Mouse (Mus musculus) ES-E14 (cell line): ENCODE measurements around the gene Gpr18. TPM values are rescaled to one million over a fixed set of nuclear protein-coding genes. Genes with fewer than 3 reads are reported as not detected.

Experiments used
- DNase-seq: peaks from one replicate; pipeline ENCODE4 v3.0.0-alpha.2; 2013; ENCODE audit warnings: low read depth, low spot score
- H3K27ac ChIP-seq: 2 replicates; pipeline ENCODE4 v1.5.1; 2012; ENCODE audit warnings: low read depth, mild to moderate bottlenecking, low read length, moderate library complexity, mixed read lengths; ENCODE audit not compliant: poor library complexity, insufficient read depth, severe bottlenecking
- H3K36me3 ChIP-seq: 2 replicates; pipeline ENCODE4 v1.6.1; 2012; ENCODE audit warnings: mild to moderate bottlenecking, low read length, moderate library complexity, mixed read lengths; ENCODE audit not compliant: control insufficient read depth, poor library complexity, insufficient read depth, severe bottlenecking
- H3K4me1 ChIP-seq, 2 experiments: fragments of 150-350 bp in 1 of 2; sonication (generic) in 1 of 2; 2 replicates each; pipeline ENCODE4 v1.6.1; 2012; ENCODE audit warnings: low read length in 2 of 2, mild to moderate bottlenecking in 1 of 2, mixed read lengths in 1 of 2; ENCODE audit not compliant: control insufficient read depth in 2 of 2, insufficient read depth in 2 of 2, poor library complexity in 1 of 2
- H3K4me3 ChIP-seq, 2 experiments: fragments of 150-350 bp in 1 of 2; sonication (generic) in 1 of 2; 2 replicates each; pipeline ENCODE4 v1.5.1; 2012; ENCODE audit warnings: low read length in 2 of 2, low read depth in 1 of 2, mild to moderate bottlenecking in 1 of 2, mixed read lengths in 1 of 2; ENCODE audit not compliant: insufficient read depth in 1 of 2, poor library complexity in 1 of 2, severe bottlenecking in 1 of 2
- H3K9ac ChIP-seq: 2 replicates; pipeline ENCODE4 v1.6.1; 2012; ENCODE audit warnings: low read depth, mild to moderate bottlenecking, low read length, mixed read lengths; ENCODE audit not compliant: poor library complexity, insufficient read depth, severe bottlenecking
- H3K9me3 ChIP-seq: fragments of 150-350 bp; sonication (generic); 2 replicates; pipeline ENCODE4 v1.6.1; 2012; ENCODE audit warnings: low read depth, mild to moderate bottlenecking, low read length; ENCODE audit not compliant: control insufficient read depth, insufficient read depth
- CHD2 ChIP-seq: IDR thresholded peaks from 2 replicates; pipeline ENCODE4 v1.6.1; 2014; ENCODE audit warnings: mild to moderate bottlenecking, low read depth, low read length, inconsistent platforms
- HCFC1 ChIP-seq: IDR thresholded peaks from 2 replicates; pipeline ENCODE4 v1.6.1; 2012; ENCODE audit warnings: low read length, inconsistent platforms, borderline replicate concordance; ENCODE audit not compliant: insufficient read depth
- MAFK ChIP-seq: IDR thresholded peaks from 2 replicates; pipeline ENCODE4 v1.6.1; 2014; ENCODE audit warnings: mild to moderate bottlenecking, low read depth, low read length, inconsistent platforms; ENCODE audit not compliant: insufficient read depth
- ZC3H11A ChIP-seq: IDR thresholded peaks from 2 replicates; pipeline ENCODE4 v1.6.1; 2012; ENCODE audit warnings: low read depth, mild to moderate bottlenecking, inconsistent platforms, low read length, borderline replicate concordance
- ZNF384 ChIP-seq: IDR thresholded peaks from 2 replicates; pipeline ENCODE4 v1.6.1; 2012; ENCODE audit warnings: low read depth, low read length, inconsistent platforms
- in situ Hi-C, 2 experiments: fragments of 600-800 bp; cut with MboI; formaldehyde crosslinking; loops; one replicate each; pipeline ENCODE4 v1.15.1; 2025; ENCODE audit warnings: low sequenced_read_pairs in 2 of 2, inconsistent platforms in 1 of 2; ENCODE audit not compliant: unreplicated experiment in 2 of 2
- total RNA-seq: library from RNA; depleted of rRNA; stranded (reverse); fragments of 300-350 nt; gene quantifications from 2 replicates; pipeline ENCODE4 v1.2.3, GENCODE M21; 2012

The Gpr18 gene
- total RNA-seq, 1 experiment = 0.49 TPM

GRCm38 (mm10) chr14:121881211-121881610 lies 34.4 kb downstream of the Gpr18 start:
- peaks cover 2% of the 10 kb centered on the region; the same call in 1 of the 2 replicates for H3K36me3 ChIP-seq
- H3K4me1 ChIP-seq = peaks cover 2 to 7% of the 10 kb centered on the region in 2 experiments
- in situ Hi-C loops = no loop called here
- H3K4me3 ChIP-seq = no peak overlapping the region
- no peak for DNase-seq
- TF ChIP-seq ZC3H11A = no peak
- TF ChIP-seq ZNF384 = no peak
- TF ChIP-seq MAFK = no peak
- no peak for TF ChIP-seq HCFC1
- TF ChIP-seq CHD2 = no peak
- H3K9me3 ChIP-seq = no peaks in the 10 kb centered on the region
- no peak overlapping the region for H3K9ac ChIP-seq
- no peak overlapping the region for H3K27ac ChIP-seq

GRCm38 (mm10) chr14:121879266-121879840 lies 36.2 kb downstream of the Gpr18 start:
- DNase-seq = no peak
- no peak for TF ChIP-seq MAFK
- TF ChIP-seq ZNF384 = no peak
- TF ChIP-seq ZC3H11A = no peak
- TF ChIP-seq HCFC1 = no peak
- no peak for TF ChIP-seq CHD2
- Histone ChIP-seq H3K9me3 (no peaks in the 10 kb centered on the region), H3K4me3 (peak overlapping the region; percentile 85 to 90), H3K27ac (no peak overlapping the region), H3K36me3 (peaks cover 2% of the 10 kb centered on the region; the same call in 1 of the 2 replicates), H3K9ac (peak overlapping the region; percentile 92), H3K4me1 (peaks cover 0 to 3% of the 10 kb centered on the region in 2 experiments)
- in situ Hi-C loops = no loop called here

- no peak for DNase-seq
- Histone ChIP-seq H3K27ac (peak overlapping the region; percentile 8; the same call in 1 of the 2 replicates), H3K9ac (peak overlapping the region; percentile 92), H3K36me3 (peaks cover 2% of the 10 kb centered on the region; the same call in 1 of the 2 replicates), H3K4me3 (peak overlapping the region; percentile 85 to 90), H3K9me3 (no peaks in the 10 kb centered on the region), H3K4me1 (peaks cover 0 to under 1% of the 10 kb centered on the region in 2 experiments; a peak in 1 of 4 replicates)
- in situ Hi-C loops = no loop called here
- TF ChIP-seq MAFK = no peak
- TF ChIP-seq HCFC1 = no peak
- no peak for TF ChIP-seq ZC3H11A
- no peak for TF ChIP-seq CHD2
- TF ChIP-seq ZNF384 = no peak
Observed at GRCm38 (mm10) chr14:121878859-121879206, 36.7 kb downstream of the Gpr18 start.

- Histone ChIP-seq H3K27ac (peak within 1 kb of the TSS; percentile 90), H3K9ac (peak within 1 kb of the TSS; percentile 94), H3K36me3 (peaks cover under 1% of the 10 kb centered on the region; the same call in 1 of the 2 replicates), H3K4me1 (no peaks in the 10 kb centered on the region; a peak in 1 of 4 replicates), H3K4me3 (peak within 1 kb of the TSS; percentile 86 to 90), H3K9me3 (no peaks in the 10 kb centered on the region)
- TF ChIP-seq ZC3H11A (no peak), CHD2 (0 out of 2 replicates have a peak, but pooled peaks have one; percentile 41), HCFC1 (peak; percentile 83), ZNF384 (no peak), MAFK (no peak)
- in situ Hi-C loops = no loop called here
- peak; percentile 95 for DNase-seq
Observed at GRCm38 (mm10) chr14:121878176-121878858, 37.3 kb downstream of the Gpr18 start, which contains the start of gene Ubac2. Ubac2 (plus strand) TSS chr14:121878620.
